Mouse (Mus musculus): ENCODE measurements at regions not wholly inside any gene's neighbourhood (a gene's known extent, or its start where the extent isn't known, plus 50 kb on each side); places are given as distances from the start of the nearest gene placed in this dataset.
A peak's percentile ranks its signal among the peaks of the same experiment; 100 is the strongest.

DNA sequence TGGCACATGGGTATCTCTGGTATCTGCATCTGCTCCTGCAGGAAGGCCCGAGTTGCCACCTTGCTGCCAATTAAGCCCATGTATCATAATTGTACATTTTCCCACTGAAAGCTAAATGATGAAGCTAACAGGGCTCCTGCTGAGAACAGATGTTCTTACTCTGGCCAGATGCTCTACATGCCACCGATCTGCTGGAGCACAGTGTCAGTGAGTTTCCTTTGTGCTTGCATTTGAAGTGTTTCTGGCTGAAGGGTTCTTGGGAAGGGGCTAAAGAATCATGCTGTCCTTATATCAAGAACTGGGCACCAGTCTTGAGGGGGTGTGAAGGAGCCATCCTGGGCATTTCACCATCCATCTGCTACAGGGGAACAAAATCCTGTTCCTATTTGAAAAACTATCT, 323.2 kb downstream of the Cog6 start:
- DNase-seq = no peak

DNA sequence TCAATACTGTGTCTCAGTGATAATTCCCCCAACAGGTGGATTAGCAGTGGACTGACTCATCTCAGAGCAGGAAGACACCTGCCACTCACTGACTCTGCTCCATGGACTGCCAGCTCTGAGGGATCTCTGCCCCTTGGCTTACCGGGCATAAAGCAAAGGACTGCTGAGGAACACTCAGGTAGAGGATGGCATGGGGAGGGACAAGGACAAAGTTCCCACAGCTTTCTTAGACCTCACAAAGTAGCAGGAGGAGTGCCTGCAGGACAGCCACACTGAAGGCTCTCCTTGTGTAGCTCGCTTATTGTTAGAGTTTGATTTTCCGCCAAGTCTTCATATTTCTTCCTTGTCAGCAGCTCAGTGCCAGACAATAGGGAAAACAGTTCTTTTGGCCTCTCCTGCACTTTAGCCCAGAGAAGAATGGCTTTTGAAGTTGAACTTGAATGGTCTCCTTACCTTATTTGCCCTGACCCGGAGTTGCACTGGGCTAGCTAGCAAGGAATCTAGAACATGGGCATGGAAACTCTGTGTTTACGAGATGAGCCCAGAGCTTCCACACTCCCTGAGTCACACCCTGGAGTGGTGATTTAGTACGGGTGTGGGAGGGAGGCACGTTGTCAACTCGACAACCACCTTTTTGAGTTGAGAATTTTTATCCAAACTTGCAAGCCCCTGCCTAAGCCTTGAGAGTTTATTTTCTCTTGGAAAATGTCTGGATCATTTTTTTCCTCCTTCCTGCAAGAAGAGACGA, 331.4 kb downstream of the Cog6 start:
- no peak for DNase-seq

DNA sequence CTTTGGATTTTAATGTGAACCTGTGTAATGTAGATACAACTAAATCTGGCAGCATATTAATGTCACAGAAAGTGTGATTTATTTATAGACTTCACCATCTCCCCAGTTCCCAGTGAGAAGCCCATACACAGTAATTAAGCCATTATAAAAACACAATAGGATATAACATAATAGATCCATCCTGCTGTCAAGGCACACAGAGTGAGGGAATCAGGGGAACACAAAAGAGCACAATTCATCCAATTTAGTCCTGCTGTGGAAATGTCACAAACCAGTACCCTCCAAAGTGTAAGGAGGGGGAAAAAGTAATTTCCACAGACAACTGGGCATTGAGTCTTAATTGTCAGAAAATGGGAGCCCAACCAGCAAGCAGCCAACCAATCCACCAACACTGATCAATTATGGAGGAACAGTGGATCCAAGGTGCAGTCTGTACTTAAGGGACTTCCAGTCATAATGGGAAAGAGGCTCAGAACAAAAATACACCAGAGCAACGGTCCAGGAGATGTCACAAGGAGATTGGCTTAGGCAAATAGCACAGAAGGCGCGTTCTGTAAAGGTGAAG, 336.1 kb downstream of the Cog6 start:
- DNase-seq = no peak

DNA sequence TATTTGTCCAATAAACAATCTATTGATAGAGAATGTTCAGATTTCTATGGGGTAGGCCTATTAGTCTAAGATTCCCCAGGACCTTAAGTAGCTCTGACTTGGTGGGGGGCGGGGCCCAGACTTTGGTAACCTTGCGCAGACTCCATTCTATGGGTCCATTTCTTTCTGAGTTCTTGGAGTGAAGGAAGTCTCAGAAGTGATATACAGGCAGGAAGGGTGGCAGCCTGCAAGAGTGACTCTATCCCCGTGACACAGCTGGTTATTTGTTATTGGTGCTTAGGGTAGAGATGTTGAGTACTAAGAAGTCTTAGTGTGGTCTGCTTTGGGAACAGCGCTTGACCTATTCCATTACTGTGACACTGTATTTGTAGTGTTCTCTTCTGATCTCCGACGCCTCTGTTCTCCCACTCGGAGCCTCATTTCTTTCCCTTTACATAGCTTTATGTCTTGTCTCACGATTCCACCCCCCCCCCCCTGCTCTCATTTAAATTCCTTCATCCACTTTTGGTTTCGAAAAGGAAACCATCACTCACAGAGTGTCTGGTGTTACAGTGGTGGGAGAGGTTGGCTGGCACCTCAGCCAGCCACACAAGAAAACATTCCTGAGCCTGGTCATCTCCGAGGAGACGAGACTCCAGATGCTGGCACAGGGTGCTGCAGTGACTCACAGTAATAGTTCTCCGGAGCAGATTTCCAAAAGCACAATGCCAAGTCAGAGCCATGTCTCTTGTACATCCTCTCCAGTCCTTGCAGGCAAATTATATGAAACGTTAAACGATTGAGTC, 340.0 kb downstream of the Cog6 start:
- DNase-seq = no peak

DNA sequence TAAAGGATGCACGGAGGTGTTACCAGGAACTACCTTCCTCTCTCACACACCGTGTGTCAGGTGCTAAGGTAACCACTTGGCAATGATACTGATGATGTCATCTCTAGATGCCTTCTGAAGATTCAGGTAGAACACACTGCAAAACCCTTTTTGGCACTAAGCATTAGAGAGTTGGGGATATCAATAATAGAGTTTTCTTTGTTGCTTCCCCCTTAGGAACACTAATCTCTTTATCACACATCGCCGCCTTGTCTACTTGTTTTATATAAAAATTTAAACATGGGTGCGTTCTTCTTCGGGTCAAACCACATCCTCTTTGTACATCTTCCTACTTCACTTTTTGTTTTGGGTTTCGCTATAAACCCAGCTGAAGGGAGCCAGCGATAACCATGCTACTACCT, 346.4 kb downstream of the Cog6 start:
- DNase-seq = no peak

DNA sequence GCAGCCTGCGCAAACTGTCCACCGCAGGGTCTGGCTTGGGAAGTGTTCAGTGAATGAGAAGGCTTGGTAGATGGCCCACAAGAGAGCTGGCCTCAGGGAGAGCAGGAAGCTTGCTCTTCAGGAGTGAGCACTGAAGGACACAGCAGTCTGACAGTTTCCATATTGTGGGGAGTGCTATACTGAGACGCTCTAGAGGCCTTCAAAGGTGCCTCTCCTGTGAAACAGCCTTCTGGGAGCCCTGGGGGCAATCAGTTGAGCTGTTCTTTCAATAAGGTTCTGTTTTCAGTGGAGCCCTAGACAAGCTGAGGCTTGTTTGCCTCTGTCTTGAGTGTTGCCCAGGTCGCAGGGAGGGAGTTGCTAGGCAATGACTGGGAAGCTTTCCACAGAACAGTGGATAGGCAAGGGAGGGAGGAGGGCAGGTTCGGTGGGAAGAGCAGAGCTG, 353.9 kb downstream of the Cog6 start:
- no peak for DNase-seq

DNA sequence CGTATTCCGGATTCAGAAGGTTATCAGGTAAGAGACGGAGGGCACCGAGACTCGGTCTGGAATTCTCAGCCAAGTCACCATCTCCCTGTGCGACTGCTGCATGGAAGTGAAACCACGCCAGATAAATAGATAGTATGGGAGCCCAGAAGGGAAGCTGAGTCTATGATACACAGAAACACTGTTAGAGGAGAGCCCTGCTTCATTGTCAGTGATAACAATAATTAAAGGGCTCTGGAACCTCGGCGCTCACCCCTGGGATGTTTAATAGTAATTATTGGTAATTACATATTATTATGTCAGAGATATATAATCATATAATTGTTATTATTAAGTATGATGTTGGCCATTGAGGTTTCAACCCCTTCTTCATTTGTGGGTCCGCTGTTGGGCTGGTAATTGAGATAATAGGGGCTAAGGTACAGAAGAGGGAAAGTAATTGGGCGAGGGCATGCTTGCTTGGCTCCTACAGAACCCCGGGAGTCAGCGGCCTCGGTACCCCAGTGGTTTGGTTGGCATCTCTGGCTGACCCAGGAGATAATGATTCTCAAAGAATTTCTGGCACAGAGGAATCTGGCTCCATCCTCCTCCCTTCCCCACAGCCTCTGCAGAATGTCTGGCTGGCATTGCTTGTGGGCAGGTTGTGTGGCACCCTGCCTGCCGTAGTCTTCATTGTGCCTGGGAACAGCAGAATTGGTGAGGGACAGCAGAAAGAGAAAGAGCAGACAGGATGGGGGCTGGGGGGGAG, 354.7 kb downstream of the Cog6 start:
- no peak for DNase-seq

DNA sequence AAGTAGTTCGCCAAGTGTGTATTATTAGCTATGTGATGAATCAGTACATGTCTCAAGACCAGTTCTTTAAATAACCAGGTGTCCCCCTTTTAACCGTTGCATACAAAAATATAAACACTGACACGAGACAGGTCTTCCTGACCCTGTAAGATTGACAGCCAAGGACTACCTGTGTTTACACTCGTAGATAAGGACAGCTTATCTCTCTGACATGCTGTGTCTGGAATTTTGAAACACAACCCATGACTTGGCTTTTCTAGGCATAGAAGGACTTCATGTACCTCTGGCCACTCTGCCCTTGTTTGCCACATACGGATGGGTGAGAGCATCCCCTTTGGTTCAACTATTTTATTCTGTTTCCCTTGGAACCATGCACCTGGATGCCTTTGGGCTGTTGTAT, 364.0 kb downstream of the Cog6 start:
- DNase-seq = no peak

DNA sequence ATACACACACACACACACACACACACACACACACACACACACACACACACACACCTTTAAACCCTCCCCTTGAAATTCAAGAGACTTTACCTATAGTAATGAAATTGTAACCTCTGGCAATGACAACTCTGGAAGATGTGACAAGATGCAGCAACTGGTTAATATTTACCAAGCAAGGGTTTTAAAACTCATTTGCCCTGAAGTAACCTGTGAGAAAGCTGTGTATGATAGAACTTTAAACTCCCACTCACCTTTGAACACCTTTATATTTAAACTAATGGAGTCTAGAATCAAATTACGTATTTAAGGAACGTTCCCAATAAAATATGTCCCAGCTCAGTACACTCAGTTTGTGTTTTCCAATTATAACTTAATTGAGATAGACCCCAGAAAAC, 364.6 kb downstream of the Cog6 start:
- DNase-seq = no peak

DNA sequence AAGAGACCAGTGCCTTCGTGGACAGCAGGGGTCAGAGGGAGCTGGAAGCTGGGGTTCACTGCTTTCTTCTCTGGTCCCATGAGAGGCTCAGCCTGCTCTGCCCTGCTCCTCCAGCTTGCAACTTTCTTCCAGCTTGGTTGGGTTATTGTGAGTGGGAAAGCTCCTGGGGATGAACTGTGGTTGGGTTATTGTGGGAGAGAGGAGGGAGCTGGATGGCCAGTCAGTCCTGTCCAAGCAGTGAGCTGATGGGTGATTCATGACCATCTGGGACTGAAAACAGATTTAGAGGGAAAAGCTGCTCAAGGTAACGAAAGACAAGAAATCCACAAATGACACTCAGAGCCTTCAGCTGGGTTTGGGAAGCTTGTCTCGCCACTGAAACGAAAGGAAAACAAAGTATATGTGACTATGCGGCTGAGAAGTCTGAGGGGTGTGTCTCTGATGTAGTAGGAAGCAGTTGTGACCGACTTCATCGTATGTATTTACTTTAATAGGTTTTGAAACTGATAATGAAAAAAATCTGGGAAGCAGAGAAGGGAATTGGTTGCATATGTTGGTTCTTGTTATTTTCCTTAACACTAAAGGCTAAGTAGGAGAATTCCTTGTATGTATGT, 365.1 kb downstream of the Cog6 start:
- no peak for DNase-seq

DNA sequence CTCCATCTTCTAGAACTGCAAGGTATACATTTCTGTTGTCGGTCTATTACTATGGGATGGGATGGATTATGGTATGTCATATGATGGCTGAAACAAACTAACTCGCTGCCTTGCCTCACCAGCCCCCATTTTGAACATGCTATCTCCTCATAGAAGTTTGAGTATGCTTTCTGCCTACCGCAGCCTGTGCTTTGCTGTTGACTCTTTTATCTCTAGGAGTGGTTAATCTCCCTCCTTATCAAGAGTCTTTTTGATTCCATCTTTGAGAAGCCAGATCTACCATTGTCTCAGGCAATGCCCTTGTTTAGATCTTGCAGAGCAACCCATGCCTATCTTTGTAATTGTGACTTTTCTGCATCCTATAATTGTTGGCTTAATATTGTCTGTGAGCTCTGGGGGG, 367.0 kb downstream of the Cog6 start:
- DNase-seq = no peak

DNA sequence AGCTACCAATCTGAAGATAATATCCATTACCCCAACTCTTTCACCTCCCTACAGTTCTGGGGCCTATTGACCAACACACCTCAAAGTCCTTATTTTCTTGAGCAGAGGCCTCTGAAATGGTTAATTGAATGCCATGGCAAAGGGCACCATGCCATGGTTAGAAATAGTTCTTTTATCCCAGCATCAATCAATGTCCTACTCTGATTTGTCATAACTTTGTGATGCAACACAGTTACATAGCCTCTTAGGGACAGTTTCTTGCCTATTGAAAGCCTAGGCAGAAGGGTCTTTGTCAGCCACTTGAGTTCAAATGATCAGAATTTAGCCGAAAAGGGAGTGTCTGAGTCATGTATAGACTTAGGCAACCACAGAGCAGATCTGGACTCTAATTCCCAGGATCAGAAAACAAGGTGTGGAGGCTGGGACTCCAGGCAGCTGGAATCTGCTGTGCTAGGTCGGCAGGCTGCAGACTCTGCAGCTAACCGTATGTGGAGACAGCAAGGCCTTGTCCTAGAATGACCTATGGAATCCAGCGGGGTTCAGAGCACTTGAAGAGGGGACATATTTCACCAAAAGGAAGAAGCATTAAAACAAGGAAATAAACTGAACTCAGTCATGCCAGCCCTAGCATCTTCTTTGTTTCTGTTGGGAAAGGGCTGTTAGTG, 368.1 kb downstream of the Cog6 start:
- no peak for DNase-seq

DNA sequence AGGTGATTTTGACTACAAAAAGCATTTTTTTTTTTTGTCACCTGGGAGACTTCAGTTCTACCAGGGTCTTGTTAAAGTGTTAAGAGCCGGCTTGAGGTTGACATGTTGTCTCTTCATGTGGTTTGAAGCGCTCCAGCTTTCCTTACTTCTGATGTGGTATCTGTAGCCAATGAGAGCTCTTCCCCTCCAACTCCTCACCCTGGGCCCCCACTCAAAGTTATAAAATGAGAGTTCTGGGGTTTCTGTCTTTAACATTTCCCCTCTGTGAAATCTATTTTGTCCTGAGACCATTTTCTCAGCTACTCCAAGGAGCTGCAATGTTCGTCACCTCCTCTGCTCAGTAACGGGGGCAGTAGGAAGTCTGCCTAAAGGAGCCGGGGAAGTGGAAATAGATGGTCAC, 369.1 kb downstream of the Cog6 start:
- DNase-seq = peak; percentile 63 to 74

DNA sequence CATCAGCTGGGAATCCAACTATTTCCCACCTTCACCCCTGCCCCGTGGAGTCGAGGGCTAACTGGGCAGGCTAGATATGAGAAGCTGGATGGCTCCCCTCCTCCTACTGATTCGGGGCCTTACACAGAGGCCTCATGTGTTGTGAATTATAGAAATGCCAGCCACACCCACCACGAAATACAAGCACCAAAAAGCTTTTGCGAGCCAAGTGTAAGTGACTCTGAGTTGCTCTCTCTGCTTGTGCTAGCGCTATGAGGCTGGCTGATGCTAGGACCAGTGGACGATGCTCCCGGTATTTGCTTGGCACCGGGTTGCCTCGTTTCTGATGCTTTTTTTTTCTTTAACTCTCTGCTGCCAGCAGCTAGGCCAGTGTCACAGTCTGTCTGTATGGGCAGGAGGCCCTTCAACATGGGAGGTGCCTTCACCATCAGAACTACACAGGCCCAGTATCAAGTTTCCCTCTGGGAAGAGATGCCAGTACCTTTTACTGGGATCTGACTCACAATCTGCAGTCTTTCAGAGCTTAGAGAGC, 369.8 kb downstream of the Cog6 start:
- DNase-seq = peak in 1 of 2 experiments; percentile 32

DNA sequence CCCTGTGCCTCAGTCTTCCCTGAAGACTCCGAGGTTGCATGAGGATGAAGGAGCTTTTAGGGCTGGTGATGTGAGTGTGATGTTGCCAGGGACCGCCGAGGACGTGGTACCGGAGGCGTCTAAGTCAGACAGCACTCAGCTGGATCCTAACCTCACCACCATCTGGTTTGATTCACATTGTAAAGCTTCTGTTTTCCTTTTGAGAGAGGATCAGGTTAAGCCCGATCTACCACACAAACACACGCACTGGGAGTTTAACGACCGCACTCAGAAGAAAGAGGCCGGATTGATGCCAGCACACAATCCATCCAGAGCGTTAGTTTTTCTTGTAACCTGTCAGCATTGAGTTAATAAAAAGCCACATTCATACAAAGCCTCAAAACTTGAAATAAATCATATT, 371.9 kb downstream of the Cog6 start:
- no peak for DNase-seq

DNA sequence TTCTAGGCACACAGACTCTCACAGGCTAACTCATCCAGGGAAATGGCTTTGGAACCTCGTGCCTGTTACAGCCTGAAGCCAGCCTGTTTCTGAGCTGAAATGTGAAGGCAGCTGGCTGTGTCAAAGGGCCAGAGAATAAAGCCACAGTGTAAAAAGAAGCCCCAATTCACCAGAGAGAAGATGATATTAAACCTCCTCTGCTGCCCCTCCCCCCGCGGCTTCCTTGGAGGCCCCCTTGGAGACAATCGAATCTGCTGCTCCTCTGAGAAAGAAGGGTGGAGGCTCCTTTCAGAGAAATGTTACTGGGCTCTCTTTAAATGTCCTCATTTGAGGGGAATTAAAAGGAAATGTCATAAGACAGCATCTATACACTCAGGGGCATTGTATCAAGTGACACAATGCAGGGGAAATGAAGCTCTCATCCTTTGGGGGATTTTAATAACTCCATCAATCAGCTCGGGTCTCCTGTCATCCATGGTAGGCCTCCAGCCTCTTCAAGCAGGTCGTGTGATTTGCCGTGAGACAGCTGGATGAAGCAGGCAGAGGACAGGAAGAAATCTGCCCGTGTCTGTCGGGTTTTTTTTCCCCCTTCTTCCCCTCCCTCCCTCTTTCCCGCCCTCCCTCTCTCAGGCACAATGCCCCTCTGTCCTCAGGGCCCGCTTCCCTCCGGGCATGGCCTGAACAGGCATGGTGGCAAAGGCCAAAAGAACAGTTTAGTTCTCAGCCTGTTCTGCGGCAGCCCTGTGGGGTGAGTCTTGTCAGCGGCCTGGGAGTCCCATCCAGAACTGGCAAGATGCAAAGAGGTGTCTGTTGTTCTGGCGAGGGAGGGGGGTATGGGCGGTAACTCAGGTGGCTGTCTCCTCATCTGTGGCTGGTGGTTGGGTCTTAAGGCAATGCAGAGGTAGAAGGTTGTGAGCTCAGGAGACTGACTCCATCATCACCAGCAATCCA, 372.6 kb downstream of the Cog6 start:
- DNase-seq = peak in 1 of 2 experiments; percentile 49

DNA sequence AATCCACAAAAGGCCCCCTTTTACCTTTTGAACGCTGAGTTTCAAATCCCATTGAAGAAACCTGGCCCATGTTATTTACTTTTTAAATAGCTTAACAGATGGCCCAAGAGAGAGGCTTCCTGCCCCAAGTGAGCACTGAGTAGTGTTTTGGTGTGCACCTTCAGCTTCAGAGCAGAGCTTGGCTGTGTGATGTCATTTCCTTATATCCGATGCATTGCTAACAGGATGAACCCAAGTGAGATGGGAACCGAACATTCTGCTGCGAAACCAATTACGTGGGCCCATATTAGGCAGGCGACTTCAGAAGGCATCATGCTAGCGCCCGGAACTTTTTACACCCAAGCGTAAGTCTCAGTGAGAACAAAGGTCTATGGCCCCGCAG, 373.2 kb downstream of the Cog6 start:
- DNase-seq = peak in 1 of 2 experiments; percentile 40

DNA sequence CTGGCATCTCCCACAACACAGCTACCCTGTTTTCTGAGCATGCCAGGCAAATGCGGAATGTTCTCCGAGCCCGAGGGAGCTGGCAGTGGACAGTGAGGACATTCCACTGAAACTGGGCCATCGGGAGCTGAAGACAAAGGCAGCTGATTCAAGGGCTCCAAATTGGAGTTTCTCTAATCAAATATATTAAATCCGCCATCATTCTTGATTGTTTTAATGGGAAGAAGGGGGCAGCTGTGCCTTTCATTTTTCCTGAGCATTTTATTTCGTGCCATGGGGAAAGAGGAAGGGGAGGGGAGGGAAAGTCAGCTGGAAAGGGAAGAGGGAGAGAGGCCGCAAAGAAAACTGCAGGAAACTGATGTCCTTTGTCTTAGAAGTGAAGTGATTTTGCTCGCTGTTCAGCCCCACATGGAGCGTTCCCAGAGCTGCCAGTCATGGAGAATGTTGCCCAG, 373.9 kb downstream of the Cog6 start:
- no peak for DNase-seq

DNA sequence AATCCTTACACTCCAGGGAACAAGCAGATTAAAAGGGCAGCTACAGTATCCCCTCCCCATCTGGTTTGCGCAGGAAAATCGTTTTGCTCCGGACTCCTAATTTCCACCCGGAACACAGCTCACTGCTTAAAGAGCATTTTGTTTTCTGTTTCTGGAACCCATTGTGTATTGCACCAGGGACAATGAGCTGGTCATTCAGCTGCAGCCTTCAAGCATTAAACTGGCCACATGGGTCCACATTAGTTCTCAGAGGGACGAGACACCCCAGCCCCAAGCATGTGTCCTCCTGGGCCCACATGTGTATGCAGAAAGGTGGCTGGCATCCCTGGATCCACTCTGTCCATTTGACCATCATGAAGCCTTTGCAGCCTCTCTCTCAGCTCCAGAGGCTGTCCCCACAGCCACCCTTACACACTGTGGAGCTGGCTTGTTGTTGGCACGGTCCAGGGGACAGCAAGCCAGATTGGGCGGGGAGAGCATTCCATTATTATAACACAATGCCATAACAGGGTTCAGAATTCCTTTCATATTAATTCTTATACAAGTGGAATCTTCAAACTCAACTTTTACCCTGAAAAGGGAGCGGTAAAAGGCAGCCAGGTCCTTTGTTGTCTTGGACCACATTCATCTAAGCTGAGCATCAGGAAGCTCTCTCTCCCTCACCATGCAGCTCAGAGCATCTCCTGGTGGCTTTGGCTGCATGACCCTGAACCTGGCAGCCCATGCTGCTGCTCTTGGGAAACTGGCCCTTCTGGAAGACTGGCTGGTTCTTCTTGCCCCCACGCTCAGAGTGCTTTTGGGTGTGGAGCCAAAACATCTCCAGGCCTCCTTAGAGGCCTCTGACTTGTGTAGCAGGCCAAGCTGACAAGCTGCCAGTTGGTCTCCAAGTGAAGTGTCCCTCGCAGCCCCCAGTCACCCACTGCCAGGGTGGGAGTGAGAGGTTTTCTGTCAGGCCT, 373.4 kb downstream of the Foxo1 start:
- no peak for DNase-seq

Measured in thymus, postnatal 36 days (tissue).